Mouse (Mus musculus): ENCODE results near the gene Prss41.

DNA sequence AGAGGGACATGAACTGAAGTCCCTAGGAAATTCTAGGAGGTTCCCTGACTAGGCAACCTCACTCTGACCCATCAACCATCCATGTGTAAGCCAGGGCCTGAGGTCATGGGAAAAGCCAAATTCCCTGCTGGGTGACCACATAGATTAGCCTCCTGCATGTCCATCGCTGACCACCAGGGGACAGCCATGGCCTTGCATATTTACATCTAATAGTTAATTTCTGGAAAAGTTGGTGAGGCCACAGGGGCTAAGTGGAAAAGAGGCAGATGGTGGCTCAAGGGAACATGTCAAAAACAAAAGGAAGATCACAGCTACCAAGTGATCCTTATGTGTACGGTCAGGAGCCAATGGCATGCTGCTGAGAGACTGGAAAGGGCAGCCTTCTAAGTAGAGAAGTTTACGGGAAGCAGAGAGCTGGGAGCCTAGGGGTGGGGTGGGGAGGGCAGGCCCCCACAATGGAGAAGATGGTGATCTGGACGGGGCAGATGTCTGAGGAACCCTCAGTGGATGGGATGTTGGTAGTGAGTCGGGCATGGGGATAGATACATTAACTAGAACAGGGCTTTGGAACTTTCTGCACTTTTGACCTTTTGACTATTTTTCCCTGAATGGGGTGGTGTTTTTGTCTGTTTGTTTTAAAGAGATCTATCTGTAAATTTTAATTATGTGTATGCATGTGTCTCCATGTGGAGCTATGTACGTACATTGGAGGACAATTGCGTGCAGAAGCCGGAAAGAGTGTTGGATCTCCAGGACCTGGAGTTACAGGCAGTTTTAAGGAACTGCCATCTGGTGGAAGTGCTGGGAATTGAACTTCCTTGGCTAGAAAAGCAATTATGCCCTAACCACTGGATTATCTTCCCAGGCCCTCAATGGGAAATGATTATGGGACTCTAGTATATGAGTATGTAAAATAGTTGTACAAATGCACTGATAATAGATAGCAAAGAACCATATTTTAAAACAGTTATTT lies 30.2 kb upstream of the Prss41 start:
- TF ChIP-seq POLR2A (IDR thresholded peaks at IDR 0.05; ENCODE audit: low read depth, low read length) (no peak), CTCF (conservative IDR thresholded peaks at IDR 0.05; ENCODE audit: insufficient read depth, insufficient read length, low read depth, low read length) (peak; percentile 84)
